Mouse (Mus musculus) E14TG2a.4 (cell line): ENCODE measurements around the gene Rab11fip4.

Source experiments
- H3K27me3 ChIP-seq: 2 replicates; pipeline ENCODE4 v1.6.1; 2014; ENCODE audit warnings: low read length, control low read depth; ENCODE audit not compliant: insufficient read depth
- H3K36me3 ChIP-seq: 2 replicates; pipeline ENCODE4 v1.6.1; 2014; ENCODE audit warnings: low read length, control low read depth; ENCODE audit not compliant: insufficient read depth
- H3K4me1 ChIP-seq: replicated peaks from 2 replicates; pipeline ENCODE4 v1.6.1; 2014; ENCODE audit warnings: low read depth, low read length, control low read depth
- H3K4me3 ChIP-seq: replicated peaks from 2 replicates; pipeline ENCODE4 v1.5.1; 2014; ENCODE audit warnings: mild to moderate bottlenecking, low read length
- H3K9me3 ChIP-seq: 2 replicates; pipeline ENCODE4 v1.6.1; 2014; ENCODE audit warnings: low read length, control low read depth
- CTCF ChIP-seq: conservative IDR thresholded peaks from 2 replicates; pipeline ENCODE4 v1.5.1; 2014; ENCODE audit warnings: low read length
- NANOG ChIP-seq: IDR thresholded peaks from 2 replicates; pipeline ENCODE4 v1.6.1; 2014; ENCODE audit warnings: borderline replicate concordance, low read length, mixed read lengths
- POU5F1 ChIP-seq: IDR thresholded peaks from 2 replicates; pipeline ENCODE4 v1.6.1; 2014; ENCODE audit warnings: low read length, borderline replicate concordance

Rab11fip4 gene

DNA sequence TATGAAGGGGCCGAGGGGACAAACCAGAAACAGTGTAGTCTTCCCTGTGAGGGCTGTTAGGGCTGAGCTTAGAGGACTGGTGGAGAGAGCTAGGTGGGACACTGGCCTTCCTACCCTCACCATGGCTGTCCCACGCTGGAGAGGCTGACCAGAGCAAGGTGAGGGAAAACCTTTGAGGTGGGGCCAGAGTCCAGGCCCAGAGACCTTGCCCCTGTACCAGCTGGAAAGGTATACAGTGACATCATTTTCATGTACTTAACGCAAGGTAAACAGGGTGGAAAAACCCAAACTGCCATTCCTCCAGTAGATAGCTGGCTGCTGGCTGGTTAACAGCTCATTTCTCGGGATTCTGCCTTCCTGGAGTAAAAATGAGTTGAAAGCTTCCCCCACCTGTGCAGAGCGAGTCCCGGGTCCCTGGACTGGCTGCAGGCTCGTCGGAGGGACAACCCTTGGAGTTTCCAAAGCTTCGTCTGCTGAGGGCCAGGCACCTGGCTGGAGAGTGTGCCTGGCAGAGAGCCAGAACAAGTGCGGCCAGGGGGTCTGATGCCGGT is 155.6 kb downstream of the Rab11fip4 start:
- no peak for TF ChIP-seq NANOG
- TF ChIP-seq POU5F1, result no peak
- TF ChIP-seq CTCF, result no peak
- Histone ChIP-seq H3K9me3 (peaks cover 30% of the 10 kb centered on the region), H3K36me3 (no peaks in the 10 kb centered on the region; the same call in 1 of the 2 replicates), H3K4me1 (peaks cover 12% of the 10 kb centered on the region), H3K27me3 (no peaks in the 10 kb centered on the region), H3K4me3 (no peak overlapping the region)
